Mouse (Mus musculus) stomach, embryonic 15.5 days (tissue): Measurements from ENCODE around the gene Olfr1293-ps. TPM values are rescaled to one million over a fixed set of nuclear protein-coding genes. Genes with fewer than 3 reads are reported as not detected.

ENCODE experiments used
- ATAC-seq: fragments of 200-750 bp; cut with Nextera tagmentation; 2 replicates; pipeline ENCODE4 v1.8.0; 2017; ENCODE audit warnings: low read depth, moderate number of reproducible peaks, moderate TSS enrichment; ENCODE audit not compliant: insufficient read depth, low FRiP score
- H3K27ac ChIP-seq: fragments of 300-500 bp; sonication (generic); 2 replicates; pipeline ENCODE4 v1.5.1; 2015; ENCODE audit warnings: mild to moderate bottlenecking, inconsistent platforms
- H3K27me3 ChIP-seq: fragments of 300-500 bp; sonication (generic); replicated peaks from 2 replicates; pipeline ENCODE4 v1.6.1; 2015; ENCODE audit warnings: inconsistent platforms
- H3K36me3 ChIP-seq: fragments of 300-500 bp; sonication (generic); 2 replicates; pipeline ENCODE4 v1.6.1; 2015; ENCODE audit warnings: inconsistent platforms
- H3K4me1 ChIP-seq: fragments of 300-500 bp; sonication (generic); 2 replicates; pipeline ENCODE4 v1.6.1; 2015; ENCODE audit warnings: inconsistent platforms
- H3K4me2 ChIP-seq: fragments of 300-500 bp; sonication (generic); 2 replicates; pipeline ENCODE4 v1.6.1; 2015; ENCODE audit warnings: mild to moderate bottlenecking, inconsistent platforms
- H3K4me3 ChIP-seq: fragments of 300-500 bp; sonication (generic); replicated peaks from 2 replicates; pipeline ENCODE4 v1.5.1; 2015; ENCODE audit warnings: inconsistent platforms
- H3K9ac ChIP-seq: fragments of 300-500 bp; sonication (generic); 2 replicates; pipeline ENCODE4 v1.6.1; 2015; ENCODE audit warnings: inconsistent platforms
- H3K9me3 ChIP-seq: fragments of 300-500 bp; sonication (generic); 2 replicates; pipeline ENCODE4 v1.6.1; 2016; ENCODE audit warnings: inconsistent platforms
- WGBS: fragments of 180-500 bp; shearing (Covaris S2); methylation state at CpG from one replicate; pipeline ENCODE4 v1.1.7; 2015; 5-methylcytosine and 5-hydroxymethylcytosine counted together
- polyA plus RNA-seq: library from polyadenylated mRNA; unstranded; fragments of >200 nt; fragmentation: Nextera tagmentation; extraction: Ambion mirVana; gene quantifications from 2 replicates; pipeline ENCODE4 v1.2.1, GENCODE M21; 2015

The Olfr1293-ps gene
- not detected in 2 replicates for polyA plus RNA-seq

DNA sequence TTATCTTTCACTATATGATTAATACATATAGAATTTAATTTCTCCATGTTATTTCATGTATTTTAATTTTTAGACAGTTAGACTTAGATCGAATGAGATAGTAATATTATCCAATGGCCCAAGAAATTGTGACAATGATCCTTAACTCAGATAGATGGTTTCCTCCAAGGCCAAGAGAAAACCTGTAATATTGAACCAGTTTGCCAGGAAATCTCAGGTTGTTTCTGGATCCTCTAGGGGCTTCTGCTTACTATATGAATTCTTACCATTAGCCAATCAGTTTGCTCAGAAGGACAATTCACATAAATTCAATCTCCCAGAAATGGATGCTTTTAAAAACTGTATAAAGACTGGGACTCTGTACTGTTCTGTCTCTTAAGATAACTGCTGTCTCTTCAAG is at the start of gene Olfr1293-ps:
TSS of gene Olfr1293-ps (plus strand) at position 301 of the 400 bp plus-strand sequence.
- Histone ChIP-seq H3K9me3 (no peaks in the 10 kb centered on the region), H3K27ac (no peak within 1 kb of the TSS), H3K9ac (no peak within 1 kb of the TSS), H3K4me1 (no peaks in the 10 kb centered on the region), H3K4me3 (no peak within 1 kb of the TSS), H3K4me2 (no peak within 1 kb of the TSS), H3K27me3 (no peaks in the 10 kb centered on the region), H3K36me3 (no peaks in the 10 kb centered on the region)
- no peak for ATAC-seq
- 76% methylated on average over 1 of the region's 1 CpGs for WGBS

DNA sequence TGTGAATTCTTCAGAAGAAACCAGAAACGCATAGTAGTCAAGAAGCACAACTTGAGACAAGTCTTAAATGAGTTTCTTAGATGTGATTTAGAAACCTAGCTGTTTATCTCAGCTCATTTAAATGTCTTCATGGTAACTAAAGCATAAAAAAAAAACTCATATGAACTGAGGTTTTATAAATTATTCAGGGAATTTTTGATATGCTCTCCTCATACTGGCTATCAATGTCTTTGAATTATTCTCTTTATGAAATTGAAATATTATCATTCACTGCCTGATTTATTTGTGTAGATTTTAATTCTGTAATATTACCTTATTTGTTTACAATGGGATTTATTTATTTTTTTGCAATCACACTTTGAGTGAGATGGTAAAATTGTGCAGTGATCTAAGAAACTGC is 44.5 kb upstream of the Olfr1293-ps start, which contains the start of gene Olfr1289:
TSS of gene Olfr1289 (plus strand) at position 301 of the 400 bp plus-strand sequence.
- no peaks in the 10 kb centered on the region for H3K36me3 ChIP-seq

DNA sequence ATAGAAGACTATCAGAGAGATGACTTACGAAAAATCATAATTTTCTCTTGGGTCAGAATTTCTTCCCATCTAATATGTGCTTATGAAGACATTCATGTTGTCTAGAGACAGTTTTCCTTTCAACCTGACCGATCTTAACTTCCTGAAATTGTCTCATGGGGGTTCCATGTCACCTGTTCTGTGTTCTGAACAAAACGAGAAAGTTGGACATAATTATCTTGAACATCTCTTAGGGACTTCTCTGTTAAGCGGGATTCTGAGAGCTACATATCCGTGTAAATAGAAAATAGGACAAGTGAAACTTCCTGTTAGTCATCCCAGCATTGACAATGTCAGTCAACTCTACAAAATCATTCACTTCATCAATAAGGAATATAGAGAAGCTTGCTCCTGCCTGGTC is 31.3 kb upstream of the Olfr1293-ps start, which contains the start of gene Olfr1290:
TSS of gene Olfr1290 (minus strand) at position 101 of the 400 bp plus-strand sequence.
- ATAC-seq, result no peak
- Histone ChIP-seq H3K27me3 (no peaks in the 10 kb centered on the region), H3K4me1 (no peaks in the 10 kb centered on the region), H3K9ac (no peak within 1 kb of the TSS), H3K4me3 (no peak within 1 kb of the TSS), H3K4me2 (no peak within 1 kb of the TSS), H3K27ac (no peak within 1 kb of the TSS), H3K9me3 (no peaks in the 10 kb centered on the region), H3K36me3 (no peaks in the 10 kb centered on the region)
- 66% methylated on average over 5 of the region's 5 CpGs for WGBS

More for the DNA sequence above, 44.5 kb upstream of the Olfr1293-ps start, which contains the start of gene Olfr1289:
- Histone ChIP-seq H3K27ac (no peak within 1 kb of the TSS), H3K4me3 (no peak within 1 kb of the TSS), H3K4me2 (no peak within 1 kb of the TSS), H3K4me1 (no peaks in the 10 kb centered on the region), H3K9me3 (no peaks in the 10 kb centered on the region), H3K9ac (no peak within 1 kb of the TSS), H3K27me3 (no peaks in the 10 kb centered on the region)
- no peak for ATAC-seq
- 60% methylated on average over 1 of the region's 1 CpGs for WGBS

DNA sequence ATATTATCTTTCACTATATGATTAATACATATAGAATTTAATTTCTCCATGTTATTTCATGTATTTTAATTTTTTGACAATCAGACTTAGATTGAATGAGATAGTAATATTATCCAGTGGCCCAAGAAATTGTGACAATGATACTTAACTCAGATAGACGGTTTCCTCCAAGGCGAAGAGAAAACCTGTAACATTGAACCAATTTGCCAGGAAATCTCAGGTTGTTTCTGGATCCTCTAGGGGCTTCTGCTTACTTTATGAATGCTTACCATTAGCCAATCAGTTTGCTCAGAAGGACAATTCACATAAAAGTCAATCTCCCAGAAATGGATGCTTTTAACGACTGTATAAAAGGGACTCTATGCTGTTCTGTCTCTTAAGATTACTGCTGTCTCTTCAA is 28.1 kb upstream of the Olfr1293-ps start, which contains the start of gene Olfr1291-ps1:
TSS of gene Olfr1291-ps1 (plus strand) at position 301 of the 400 bp plus-strand sequence.
- H3K4me3 ChIP-seq, result no peak within 1 kb of the TSS
- H3K27me3 ChIP-seq, result no peaks in the 10 kb centered on the region
- no peaks in the 10 kb centered on the region for H3K36me3 ChIP-seq
- 87% methylated on average over 3 of the region's 3 CpGs for WGBS
- H3K4me2 ChIP-seq, result no peak within 1 kb of the TSS
- H3K4me1 ChIP-seq, result no peaks in the 10 kb centered on the region
- ATAC-seq, result no peak
- H3K9me3 ChIP-seq, result no peaks in the 10 kb centered on the region
- H3K9ac ChIP-seq, result no peak within 1 kb of the TSS
- H3K27ac ChIP-seq, result no peak within 1 kb of the TSS

DNA sequence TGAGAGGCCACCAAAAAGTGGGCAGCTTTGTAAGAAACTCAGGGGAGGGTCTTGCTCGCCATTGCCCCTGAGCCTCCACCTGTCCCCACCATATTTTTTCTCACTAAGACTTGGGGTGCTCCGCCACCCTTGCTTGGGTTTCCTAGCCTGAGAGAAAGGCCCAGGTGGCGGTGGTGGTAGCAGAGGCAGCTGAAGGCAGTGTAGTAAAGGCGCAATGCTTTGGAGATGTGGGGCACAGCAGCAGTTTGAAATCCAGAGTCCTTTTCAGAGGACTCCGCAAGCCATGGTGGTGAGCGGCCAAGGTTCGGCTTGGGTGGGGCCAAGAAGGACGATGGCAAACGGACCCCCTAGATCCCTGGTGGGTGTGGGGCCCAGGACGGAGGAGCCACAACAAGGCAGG is 7.6 kb upstream of the Olfr1293-ps start:
- H3K9ac ChIP-seq, result no peak overlapping the region
- 94% methylated on average over 10 of the region's 10 CpGs for WGBS
- no peaks in the 10 kb centered on the region for H3K9me3 ChIP-seq
- ATAC-seq, result no peak
- no peaks in the 10 kb centered on the region for H3K36me3 ChIP-seq
- no peak overlapping the region for H3K4me3 ChIP-seq
- no peaks in the 10 kb centered on the region for H3K4me1 ChIP-seq
- no peak overlapping the region for H3K27ac ChIP-seq
- no peaks in the 10 kb centered on the region for H3K27me3 ChIP-seq
- no peak overlapping the region for H3K4me2 ChIP-seq

DNA sequence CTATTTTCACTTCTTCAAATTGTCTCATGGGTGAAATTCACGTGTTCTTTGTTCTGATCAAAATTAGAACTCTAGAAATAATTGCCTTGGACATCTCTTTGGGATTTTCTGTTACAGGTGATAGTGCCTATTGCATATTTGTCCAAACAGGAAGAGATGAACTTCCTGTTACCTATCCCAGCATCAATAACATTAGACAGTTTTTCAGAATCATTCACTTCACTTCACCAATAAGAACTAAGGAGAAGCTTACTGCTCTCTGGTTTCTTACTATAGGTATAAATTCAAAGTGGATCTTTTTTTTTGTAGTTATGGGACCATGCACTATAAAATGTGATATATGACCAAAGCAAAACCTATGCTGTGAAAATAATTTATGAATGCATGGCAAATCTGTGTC is 15.2 kb downstream of the Olfr1293-ps start, which contains the start of gene Olfr1294:
TSS of gene Olfr1294 (minus strand) at position 101 of the 400 bp plus-strand sequence.
- H3K27me3 ChIP-seq, result no peaks in the 10 kb centered on the region
- no peak within 1 kb of the TSS for H3K4me3 ChIP-seq
- H3K36me3 ChIP-seq, result no peaks in the 10 kb centered on the region
- H3K27ac ChIP-seq, result no peak within 1 kb of the TSS
- no peak within 1 kb of the TSS for H3K4me2 ChIP-seq
- no peaks in the 10 kb centered on the region for H3K4me1 ChIP-seq
- no peaks in the 10 kb centered on the region for H3K9me3 ChIP-seq
- no peak within 1 kb of the TSS for H3K9ac ChIP-seq
- WGBS, result 42% methylated on average over 1 of the region's 1 CpGs
- ATAC-seq, result no peak

DNA sequence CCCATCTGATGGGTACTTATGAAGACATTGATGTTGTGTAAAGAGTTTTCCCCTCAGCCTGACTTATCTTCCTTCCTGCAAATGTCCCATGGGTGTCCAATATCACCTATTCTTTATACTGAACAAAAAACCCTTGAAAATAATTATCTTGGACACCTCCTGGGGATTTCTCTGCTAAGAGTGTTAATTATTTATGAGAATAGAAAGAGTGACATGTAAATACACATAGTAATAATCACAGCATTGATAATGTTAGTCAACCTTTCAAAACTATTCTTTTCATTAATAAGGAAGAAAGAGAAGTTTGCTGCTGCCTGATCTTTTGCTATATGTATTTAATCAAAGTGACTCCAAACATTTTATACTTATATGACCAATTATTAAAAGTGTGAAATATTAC is 44.6 kb downstream of the Olfr1293-ps start, which contains the start of gene Olfr1295:
TSS of gene Olfr1295 (minus strand) at position 101 of the 400 bp plus-strand sequence.
- Histone ChIP-seq H3K9me3 (no peaks in the 10 kb centered on the region), H3K4me2 (no peak within 1 kb of the TSS), H3K27me3 (no peaks in the 10 kb centered on the region), H3K27ac (no peak within 1 kb of the TSS), H3K4me1 (no peaks in the 10 kb centered on the region), H3K9ac (no peak within 1 kb of the TSS), H3K36me3 (no peaks in the 10 kb centered on the region), H3K4me3 (no peak within 1 kb of the TSS)
- ATAC-seq, result no peak

Other genes starting within 250 kb of the Olfr1293-ps start
- gene Olfr1278, start 235.1 kb upstream of the Olfr1293-ps start, polyA plus RNA-seq, result not detected in 2 replicates
- gene Olfr1279, start 224.6 kb upstream of the Olfr1293-ps start, polyA plus RNA-seq, result not detected in 2 replicates
- gene Olfr1280, start 211.2 kb upstream of the Olfr1293-ps start, polyA plus RNA-seq, result not detected in 2 replicates
- not detected in 2 replicates for gene Olfr1281, start 198.7 kb upstream of the Olfr1293-ps start, polyA plus RNA-seq
- not detected in 2 replicates for gene Olfr1282, start 189.1 kb upstream of the Olfr1293-ps start, polyA plus RNA-seq
- gene Olfr1283, start 158.4 kb upstream of the Olfr1293-ps start, polyA plus RNA-seq, result not detected in 2 replicates
- gene Olfr1284, start 149.7 kb upstream of the Olfr1293-ps start, polyA plus RNA-seq, result not detected in 2 replicates
- not detected in 2 replicates for gene Olfr1286, start 102.1 kb upstream of the Olfr1293-ps start, polyA plus RNA-seq
- not detected in 2 replicates for gene Olfr1287, start 76.1 kb upstream of the Olfr1293-ps start, polyA plus RNA-seq
- not detected in 2 replicates for gene Olfr1288, start 51.1 kb upstream of the Olfr1293-ps start, polyA plus RNA-seq
- not detected in 2 replicates for gene Olfr1289, start 44.4 kb upstream of the Olfr1293-ps start, polyA plus RNA-seq
- gene Olfr1290, start 31.4 kb upstream of the Olfr1293-ps start, polyA plus RNA-seq, result not detected in 2 replicates
- gene Olfr1291-ps1, start 28.0 kb upstream of the Olfr1293-ps start, polyA plus RNA-seq, result not detected in 2 replicates
- not detected in 2 replicates for gene Olfr1294, start 15.1 kb downstream of the Olfr1293-ps start, polyA plus RNA-seq
- not detected in 2 replicates for gene Olfr1295, start 44.5 kb downstream of the Olfr1293-ps start, polyA plus RNA-seq
- gene Olfr1297, start 101.3 kb downstream of the Olfr1293-ps start, polyA plus RNA-seq, result not detected in 2 replicates
- not detected in 2 replicates for gene Olfr1298, start 124.0 kb downstream of the Olfr1293-ps start, polyA plus RNA-seq
- not detected in 2 replicates for gene Olfr1299, start 136.2 kb downstream of the Olfr1293-ps start, polyA plus RNA-seq
- not detected in 2 replicates for gene Olfr1301, start 225.8 kb downstream of the Olfr1293-ps start, polyA plus RNA-seq